Mouse (Mus musculus): ENCODE results near the gene Rpl13.

DNA sequence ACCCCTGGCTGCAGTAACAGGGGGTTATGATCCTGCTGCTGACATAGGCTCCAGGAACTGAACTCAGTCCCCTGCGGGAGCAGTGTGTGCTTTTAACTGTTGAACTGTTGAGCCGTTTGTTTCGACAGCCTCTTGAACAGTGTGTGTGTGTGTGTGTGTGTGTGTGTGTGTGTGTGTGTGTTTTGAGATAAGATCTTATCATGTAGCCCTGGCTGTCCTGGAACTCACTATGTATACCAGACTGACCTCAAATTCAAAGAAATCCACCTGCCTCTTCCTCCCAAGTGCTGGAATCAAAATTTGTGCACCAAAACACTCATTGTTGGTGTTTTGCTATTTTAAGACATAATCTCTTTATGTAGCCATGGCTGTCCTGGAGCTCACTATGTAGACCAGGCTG, 12.5 kb downstream of the Rpl13 start:
- no peak for TF ChIP-seq POLR2A (IDR thresholded peaks at IDR 0.05; ENCODE audit: control insufficient read depth, extremely low read depth, insufficient read depth, low read length, poor library complexity)
- no peak for TF ChIP-seq CTCF (IDR thresholded peaks at IDR 0.05; ENCODE audit: borderline replicate concordance, control insufficient read depth, extremely low read depth, insufficient read depth, low read length, poor library complexity)

Data from thymus, adult 2 months (tissue).